13 mouse cellular contexts compared by ENCODE assay signal in genomic region chr13:51767991-51768761, GRCm38 (mm10). TPM values are rescaled to one million over a fixed set of nuclear protein-coding genes. Genes with fewer than 3 reads are reported as not detected.
A peak's percentile ranks its signal among the peaks of the same experiment; 100 is the strongest.
DNase-seq lines count a peak whose midpoint lies in the region; ATAC-seq and TF ChIP-seq lines count a peak whose summit lies in the region.
"Had no signal": no experiment of that assay in that cellular context is flagged by ENCODE, and none has a peak within 500 bp of the region (broad histone marks: within the 10 kb centered on the region; RNA-seq: fewer than 3 reads in every experiment).

No protein-coding gene starts in this region.

- no peaks in the 10 kb centered on the region for H3K36me3 ChIP-seq in liver, postnatal 0 days (replicated peaks; ENCODE audit: insufficient read depth, low read length)
- H3K36me3 ChIP-seq in liver, embryonic 11.5 days (ENCODE audit: control insufficient read depth, insufficient read depth, low read length), result no peaks in the 10 kb centered on the region
- H3K36me3 ChIP-seq in hindbrain, embryonic 14.5 days (replicated peaks; ENCODE audit: control insufficient read depth, insufficient read depth), result no peaks in the 10 kb centered on the region
- H3K36me3 ChIP-seq: embryonic facial prominence, embryonic 13.5 days; heart, embryonic 15.5 days had no signal

- TF ChIP-seq CTCF in liver, postnatal 0 days (IDR thresholded peaks at IDR 0.05; ENCODE audit: low read depth), result 0 out of 2 replicates have a peak, but pooled peaks have one; percentile 5

- H3K27me3 ChIP-seq in liver, postnatal 0 days (ENCODE audit: insufficient read depth, low read length), result no peaks in the 10 kb centered on the region
- H3K27me3 ChIP-seq in liver, embryonic 11.5 days (replicated peaks; ENCODE audit: control insufficient read depth, insufficient read depth, low read length), result no peaks in the 10 kb centered on the region
- no peaks in the 10 kb centered on the region for H3K27me3 ChIP-seq in hindbrain, embryonic 14.5 days (ENCODE audit: control insufficient read depth, insufficient read depth, low read length)
- H3K27me3 ChIP-seq: CH12.LX; embryonic facial prominence, embryonic 13.5 days; heart, embryonic 15.5 days had no signal

- 0 out of 2 replicates have a peak overlapping the region, but pooled peaks have one; percentile 7 for H3K27ac ChIP-seq in liver, postnatal 0 days (ENCODE audit: low read depth)
- H3K27ac ChIP-seq in liver, embryonic 11.5 days (ENCODE audit: low read depth, low read length), result no peak overlapping the region; the same call in 1 of the 2 replicates
- H3K27ac ChIP-seq in hindbrain, embryonic 14.5 days, result no peak overlapping the region
- H3K27ac ChIP-seq: embryonic facial prominence, embryonic 13.5 days; heart, embryonic 15.5 days had no signal

- H3K4me2 ChIP-seq in liver, postnatal 0 days (ENCODE audit: low read depth, low read length), result no peak overlapping the region
- H3K4me2 ChIP-seq in liver, embryonic 11.5 days, result no peak overlapping the region
- H3K4me2 ChIP-seq in hindbrain, embryonic 14.5 days (replicated peaks), result no peak overlapping the region
- H3K4me2 ChIP-seq: embryonic facial prominence, embryonic 13.5 days; heart, embryonic 15.5 days had no signal

- no peaks in the 10 kb centered on the region for H3K9me3 ChIP-seq in liver, postnatal 0 days (ENCODE audit: low read length)
- H3K9me3 ChIP-seq in liver, embryonic 11.5 days (ENCODE audit: control insufficient read depth, low read length), result no peaks in the 10 kb centered on the region
- H3K9me3 ChIP-seq in hindbrain, embryonic 14.5 days (ENCODE audit: control insufficient read depth, low read length), result no peaks in the 10 kb centered on the region
- H3K9me3 ChIP-seq: embryonic facial prominence, embryonic 13.5 days; heart, embryonic 15.5 days had no signal

- H3K9ac ChIP-seq in liver, postnatal 0 days (replicated peaks), result no peak overlapping the region
- no peak overlapping the region for H3K9ac ChIP-seq in liver, embryonic 11.5 days (ENCODE audit: low read depth, low read length)
- no peak overlapping the region for H3K9ac ChIP-seq in hindbrain, embryonic 14.5 days
- H3K9ac ChIP-seq: embryonic facial prominence, embryonic 13.5 days; heart, embryonic 15.5 days had no signal

- no peak for TF ChIP-seq EP300 in liver, postnatal 0 days (IDR thresholded peaks at IDR 0.05; ENCODE audit: low read depth)

- peaks cover 12% of the 10 kb centered on the region for H3K4me1 ChIP-seq in liver, postnatal 0 days (ENCODE audit: insufficient read depth)
- H3K4me1 ChIP-seq in liver, embryonic 11.5 days (replicated peaks; ENCODE audit: control insufficient read depth, insufficient read depth, low read length), result peaks cover 12% of the 10 kb centered on the region
- H3K4me1 ChIP-seq in hindbrain, embryonic 14.5 days (replicated peaks; ENCODE audit: control insufficient read depth, insufficient read depth, low read length), result no peaks in the 10 kb centered on the region

- no peak overlapping the region for H3K4me3 ChIP-seq in liver, postnatal 0 days (ENCODE audit: low read depth, low read length)
- no peak overlapping the region for H3K4me3 ChIP-seq in liver, embryonic 11.5 days (ENCODE audit: low read depth, low read length)
- H3K4me3 ChIP-seq in hindbrain, embryonic 14.5 days (replicated peaks; ENCODE audit: low read length), result no peak overlapping the region
- H3K4me3 ChIP-seq: embryonic facial prominence, embryonic 13.5 days; heart, embryonic 15.5 days had no signal

- ATAC-seq in liver, postnatal 0 days, result peak; percentile 25; the same call in 1 of the 2 replicates
- ATAC-seq in liver, embryonic 11.5 days (replicated peaks; ENCODE audit: low FRiP score), result no peak
- ATAC-seq in hindbrain, embryonic 14.5 days (ENCODE audit: low FRiP score), result no peak

- WGBS in liver, postnatal 0 days (ENCODE audit: insufficient replicate concordance), result 41% methylated on average over 14 of the region's 14 CpGs
- 59% methylated on average over 14 of the region's 14 CpGs for WGBS in liver, embryonic 11.5 days
- 75% methylated on average over 14 of the region's 14 CpGs for WGBS in hindbrain, embryonic 14.5 days

- no peak for DNase-seq in liver, postnatal 0 days
- no peak for DNase-seq in liver, embryonic 11.5 days (ENCODE audit: low spot score)
- DNase-seq in kidney, adult 9 months, result peak; percentile 97
- peak; percentile 64 to 82 for DNase-seq in natural killer cell, adult 2 months (ENCODE audit: low spot score in 2 of 2)
- DNase-seq in yolk sac, embryonic 10.5 days (ENCODE audit: low spot score), result peak; percentile 53
- no peak for DNase-seq in right cerebral cortex, postnatal 25 days
- DNase-seq in hindbrain, embryonic 14.5 days (ENCODE audit: low spot score), result no peak
- no peak for DNase-seq in heart, adult 8-10 months (ENCODE audit: low spot score)
- DNase-seq: cerebellum, adult 11 months; lung, adult 18-20 months had no signal

RNA-seq across cellular contexts. Expression of gene Sema4d, which starts 25.4 kb away (rescaled TPM):
- polyA plus RNA-seq in liver, postnatal 0 days (2015; fragmentation: Nextera tagmentation; extraction: Ambion mirVana), result 2.9 and 3.9 TPM in 2 replicates
- polyA plus RNA-seq in liver, embryonic 11.5 days (2014; fragmentation: Nextera tagmentation; extraction: Ambion mirVana), result 18.6 and 21.7 TPM in 2 replicates
- 16.2 and 17.8 TPM in 2 replicates for polyA plus RNA-seq in hindbrain, embryonic 14.5 days (2014; fragmentation: Nextera tagmentation; extraction: Ambion mirVana)
- 10 to 100 TPM; 56.5 to 72.3 (median 68.6) TPM for total RNA-seq in heart, adult 8-10 months (2022)

Comparison
In these comparisons a context has a peak if more than half of its experiments do, and no peak if none do; other contexts are left out.
1. DNase-seq: peak in kidney, adult 9 months (single experiment), natural killer cell, adult 2 months (2 of 2) and yolk sac, embryonic 10.5 days (single experiment); none in liver, postnatal 0 days (single experiment), liver, embryonic 11.5 days (single experiment), right cerebral cortex, postnatal 25 days (single experiment), hindbrain, embryonic 14.5 days (single experiment) and heart, adult 8-10 months (single experiment).